Mouse (Mus musculus): ENCODE results near the gene Vat1. TPM values are rescaled to one million over a fixed set of nuclear protein-coding genes. Genes with fewer than 3 reads are reported as not detected.
"Not testable (repeated sequence)": the region's sequence is repeated elsewhere in the genome, so short reads cannot be mapped to it uniquely, and the experiment has no call there.

The Vat1 gene
- polyA plus RNA-seq, 1 experiment from 2014 or later = 69.9 TPM

DNA sequence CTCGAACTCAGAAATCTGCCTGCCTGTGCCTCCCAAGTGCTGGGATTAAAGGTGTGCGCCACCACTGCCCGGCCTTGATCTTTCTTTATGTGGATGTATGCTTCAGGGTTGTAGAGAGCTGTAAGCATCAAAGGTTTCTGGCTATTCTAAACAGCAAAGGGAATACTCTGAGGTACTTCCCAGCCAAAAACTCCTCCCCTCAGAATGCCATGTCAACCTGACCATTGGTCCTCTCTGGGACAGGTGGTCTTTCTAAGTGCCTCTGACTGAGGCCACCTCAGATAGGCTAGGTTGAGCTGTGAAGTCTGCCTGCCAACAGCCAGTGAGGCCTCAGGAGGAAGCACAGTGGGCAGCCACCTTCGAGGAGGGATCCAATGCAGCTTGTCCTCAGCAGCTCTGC, 17.1 kb downstream of the Vat1 start:
- no peak for ATAC-seq
- whole genome bisulfite sequencing = 71% methylated on average over 4 of the region's 4 CpGs
- peak overlapping the region; percentile 53 for H3K4me3 ChIP-seq (ENCODE audit: low read length)
- peaks cover 9% of the 10 kb centered on the region for H3K36me3 ChIP-seq (ENCODE audit: control insufficient read depth, insufficient read depth, low read length)
- no peaks in the 10 kb centered on the region for H3K9me3 ChIP-seq (ENCODE audit: control insufficient read depth, low read length)
- H3K27me3 ChIP-seq (replicated peaks; ENCODE audit: control insufficient read depth, insufficient read depth, low read length) = no peaks in the 10 kb centered on the region
- peaks cover 23% of the 10 kb centered on the region for H3K4me1 ChIP-seq (ENCODE audit: control insufficient read depth, insufficient read depth, low read length)
- peak overlapping the region; percentile 51 for H3K4me2 ChIP-seq (ENCODE audit: low read depth, low read length)
- H3K9ac ChIP-seq (ENCODE audit: low read depth, low read length) = peak overlapping the region; percentile 64
- peak overlapping the region; percentile 55 for H3K27ac ChIP-seq (ENCODE audit: low read length)

DNA sequence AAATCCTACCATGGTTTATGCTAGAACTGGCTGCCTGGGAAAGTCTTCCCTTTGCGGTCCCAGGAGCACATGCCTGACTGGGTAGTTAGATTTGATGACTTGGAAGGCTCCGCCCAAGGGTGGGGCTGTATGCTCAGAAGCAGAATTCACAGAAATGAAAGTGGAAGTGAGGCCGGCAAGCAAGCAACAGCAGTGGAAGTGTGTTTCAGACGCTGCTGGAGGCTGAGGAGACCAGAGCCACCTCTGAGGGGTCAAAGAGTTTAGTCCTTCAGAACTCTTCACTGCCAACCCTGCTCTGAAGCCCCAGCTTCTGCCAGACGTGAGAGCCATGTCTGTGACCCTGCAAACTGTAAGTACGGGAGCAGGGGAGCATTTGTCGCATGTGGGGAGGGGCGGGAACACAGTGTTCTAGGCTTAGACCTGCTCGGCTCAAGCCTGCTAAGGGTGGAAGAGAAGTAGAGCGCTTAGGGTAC, 17.7 kb downstream of the Vat1 start, which contains the start of gene Ifi35:
TSS of gene Ifi35 (plus strand) at position 134 of the 473 bp plus-strand sequence.
- H3K27me3 ChIP-seq (replicated peaks; ENCODE audit: control insufficient read depth, insufficient read depth, low read length) = no peaks in the 10 kb centered on the region
- peak within 1 kb of the TSS; percentile 53 for H3K4me3 ChIP-seq (ENCODE audit: low read length)
- H3K9me3 ChIP-seq (ENCODE audit: control insufficient read depth, low read length) = no peaks in the 10 kb centered on the region
- ATAC-seq = peak; percentile 83
- H3K4me1 ChIP-seq (ENCODE audit: control insufficient read depth, insufficient read depth, low read length) = peaks cover 29% of the 10 kb centered on the region
- peak within 1 kb of the TSS; percentile 64 for H3K9ac ChIP-seq (ENCODE audit: low read depth, low read length)
- WGBS = 16% methylated on average over 10 of the region's 10 CpGs
- peaks cover 13% of the 10 kb centered on the region for H3K36me3 ChIP-seq (ENCODE audit: control insufficient read depth, insufficient read depth, low read length)
- H3K4me2 ChIP-seq (ENCODE audit: low read depth, low read length) = peak within 1 kb of the TSS; percentile 51
- peak within 1 kb of the TSS; percentile 55 for H3K27ac ChIP-seq (ENCODE audit: low read length)

DNA sequence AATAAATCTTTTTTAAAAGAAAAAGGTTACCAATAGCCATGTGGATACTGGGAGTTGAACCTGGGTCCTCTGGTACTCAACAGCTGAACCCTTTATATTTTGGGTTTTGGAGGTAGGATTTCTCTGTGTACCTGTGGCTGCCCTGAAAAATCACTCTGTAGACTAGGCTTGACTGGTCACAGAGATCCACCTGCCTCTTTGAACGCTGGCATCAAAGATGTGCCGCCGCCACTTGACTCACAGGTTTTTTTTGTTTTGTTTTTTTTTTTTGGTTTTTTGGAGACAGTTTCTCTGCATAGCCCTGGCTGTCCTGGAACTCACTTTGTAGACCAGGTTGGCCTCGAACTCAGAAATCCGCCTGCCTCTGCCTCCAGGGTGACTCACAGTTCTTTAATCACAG, 18.2 kb downstream of the Vat1 start:
- Histone ChIP-seq H3K4me1 (ENCODE audit: control insufficient read depth, insufficient read depth, low read length) (peaks cover 30% of the 10 kb centered on the region), H3K4me2 (ENCODE audit: low read depth, low read length) (peak overlapping the region; percentile 51; the same call in 1 of the 2 replicates), H3K9ac (ENCODE audit: low read depth, low read length) (0 out of 2 replicates have a peak overlapping the region, but pooled peaks have one; percentile 64), H3K4me3 (ENCODE audit: low read length) (peak overlapping the region; percentile 53; the same call in 1 of the 2 replicates), H3K27me3 (replicated peaks; ENCODE audit: control insufficient read depth, insufficient read depth, low read length) (no peaks in the 10 kb centered on the region), H3K36me3 (ENCODE audit: control insufficient read depth, insufficient read depth, low read length) (peaks cover 13% of the 10 kb centered on the region), H3K27ac (ENCODE audit: low read length) (peak overlapping the region; percentile 55), H3K9me3 (ENCODE audit: control insufficient read depth, low read length) (no peaks in the 10 kb centered on the region)
- ATAC-seq = no peak
- 85% methylated on average over 5 of the region's 5 CpGs for WGBS

DNA sequence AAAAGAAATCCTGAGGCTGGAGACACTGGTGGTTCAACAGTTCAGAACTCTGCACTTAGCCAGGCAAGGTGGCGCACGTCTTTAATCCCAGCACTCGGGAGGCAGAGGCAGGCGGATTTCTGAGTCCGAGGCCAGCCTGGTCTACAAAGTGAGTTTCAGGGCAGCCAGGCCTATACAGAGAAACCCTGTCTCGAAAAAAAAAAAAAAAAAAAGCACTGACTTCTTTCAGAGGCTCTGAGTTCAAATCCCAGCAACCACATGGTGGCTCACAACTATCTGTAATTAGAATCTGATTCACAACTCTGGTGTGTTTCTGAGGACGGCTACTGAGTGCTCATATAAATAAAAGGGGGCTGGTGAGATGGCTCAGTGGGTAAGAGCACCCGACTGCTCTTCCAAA, 19.2 kb downstream of the Vat1 start:
- ATAC-seq; H3K4me2 ChIP-seq (ENCODE audit: low read depth, low read length); H3K27me3 ChIP-seq (replicated peaks; ENCODE audit: control insufficient read depth, insufficient read depth, low read length); H3K4me3 ChIP-seq (ENCODE audit: low read length); H3K9ac ChIP-seq (ENCODE audit: low read depth, low read length); H3K9me3 ChIP-seq (ENCODE audit: control insufficient read depth, low read length); H3K27ac ChIP-seq (ENCODE audit: low read length): not testable (repeated sequence)
- Histone ChIP-seq H3K4me1 (ENCODE audit: control insufficient read depth, insufficient read depth, low read length) (peaks cover 27% of the 10 kb centered on the region), H3K36me3 (ENCODE audit: control insufficient read depth, insufficient read depth, low read length) (peaks cover 13% of the 10 kb centered on the region)
- WGBS = 91% methylated on average over 8 of the region's 8 CpGs

DNA sequence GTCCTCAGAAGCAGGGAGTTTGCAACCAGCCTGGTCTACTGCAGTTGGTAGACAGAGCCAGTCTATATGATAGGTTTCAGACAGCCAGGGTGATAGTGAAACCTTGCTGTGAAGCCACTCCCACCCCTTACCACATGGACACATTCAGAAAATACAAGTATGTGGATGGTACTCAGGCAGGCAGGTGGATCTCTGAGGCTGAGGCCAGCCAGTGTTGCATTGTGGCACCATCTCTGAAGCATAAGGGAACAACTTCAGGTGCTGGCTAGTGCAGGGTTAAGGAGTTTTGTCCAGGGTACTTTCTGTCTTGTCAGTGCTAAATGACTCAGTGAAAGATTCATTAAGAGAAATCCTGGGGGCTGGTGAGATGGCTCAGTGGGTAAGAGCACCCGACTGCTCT, 19.7 kb downstream of the Vat1 start:
- ATAC-seq = no peak
- H3K36me3 ChIP-seq (ENCODE audit: control insufficient read depth, insufficient read depth, low read length) = peaks cover 13% of the 10 kb centered on the region
- WGBS = 69% methylated on average over 1 of the region's 1 CpGs
- H3K4me3 ChIP-seq (ENCODE audit: low read length) = no peak overlapping the region
- H3K9ac ChIP-seq (ENCODE audit: low read depth, low read length) = no peak overlapping the region
- H3K4me1 ChIP-seq (ENCODE audit: control insufficient read depth, insufficient read depth, low read length) = peaks cover 25% of the 10 kb centered on the region
- H3K27ac ChIP-seq (ENCODE audit: low read length) = no peak overlapping the region
- H3K27me3 ChIP-seq (replicated peaks; ENCODE audit: control insufficient read depth, insufficient read depth, low read length) = no peaks in the 10 kb centered on the region
- no peaks in the 10 kb centered on the region for H3K9me3 ChIP-seq (ENCODE audit: control insufficient read depth, low read length)
- no peak overlapping the region for H3K4me2 ChIP-seq (ENCODE audit: low read depth, low read length)

DNA sequence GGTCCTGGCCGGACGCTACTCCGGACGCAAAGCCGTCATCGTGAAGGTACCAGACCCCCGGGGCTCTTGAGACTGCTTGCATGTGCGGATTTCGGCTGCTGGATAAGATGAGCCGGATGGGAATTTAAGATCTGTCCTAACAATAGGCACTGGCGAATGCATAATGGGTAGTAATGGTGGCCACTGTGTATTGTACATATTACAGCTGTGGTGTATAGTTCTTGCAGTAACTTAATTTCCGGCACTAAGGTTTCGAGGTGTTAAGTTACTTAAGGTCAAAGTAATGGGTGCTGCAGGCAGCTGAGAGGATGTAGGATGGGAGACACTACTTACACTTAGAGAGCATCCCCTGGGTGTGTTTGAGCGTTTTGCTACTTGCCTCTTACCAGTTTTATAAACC, 23.3 kb downstream of the Vat1 start:
- Histone ChIP-seq H3K4me2 (ENCODE audit: low read depth, low read length) (peak overlapping the region; percentile 76), H3K4me1 (ENCODE audit: control insufficient read depth, insufficient read depth, low read length) (peaks cover 17% of the 10 kb centered on the region), H3K4me3 (ENCODE audit: low read length) (peak overlapping the region; percentile 83), H3K9me3 (ENCODE audit: control insufficient read depth, low read length) (no peaks in the 10 kb centered on the region), H3K27ac (ENCODE audit: low read length) (peak overlapping the region; percentile 85), H3K36me3 (ENCODE audit: control insufficient read depth, insufficient read depth, low read length) (peaks cover 13% of the 10 kb centered on the region), H3K27me3 (replicated peaks; ENCODE audit: control insufficient read depth, insufficient read depth, low read length) (no peaks in the 10 kb centered on the region), H3K9ac (ENCODE audit: low read depth, low read length) (peak overlapping the region; percentile 90)
- no peak for ATAC-seq
- WGBS = under 1% methylated on average over 14 of the region's 14 CpGs

DNA sequence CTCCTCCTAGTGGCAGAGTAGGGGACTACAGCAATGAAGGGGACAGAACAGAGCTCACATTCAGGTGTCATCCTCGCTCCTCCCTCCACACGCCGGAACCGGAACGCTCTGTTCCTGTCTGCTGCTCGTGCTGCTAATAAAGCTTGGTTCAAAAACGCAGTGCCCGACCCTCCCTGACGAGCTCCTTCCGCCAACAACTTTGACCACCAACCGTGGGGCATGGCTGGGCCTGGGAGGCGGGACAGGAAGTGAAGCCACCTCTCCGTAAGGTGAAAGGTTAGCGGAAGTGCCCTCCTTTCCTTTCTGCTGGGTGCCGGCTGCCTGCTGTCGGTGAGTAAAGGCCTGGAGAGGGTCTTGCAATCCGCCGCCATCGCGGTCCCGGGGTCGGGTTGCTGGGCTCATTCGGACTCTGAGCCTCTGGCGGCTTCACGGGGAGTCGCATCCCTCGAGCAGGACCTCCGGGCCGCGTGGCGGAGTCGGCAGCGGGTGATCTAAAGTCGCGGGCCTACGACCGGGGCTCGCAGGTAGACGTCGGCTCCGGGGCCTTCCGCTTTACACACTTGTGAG, 23.8 kb downstream of the Vat1 start, which contains the start of gene Rpl27:
TSS of gene Rpl27 (plus strand) at position 172 of the 567 bp plus-strand sequence.
- peak within 1 kb of the TSS; percentile 90 for H3K9ac ChIP-seq (ENCODE audit: low read depth, low read length)
- H3K27ac ChIP-seq (ENCODE audit: low read length) = peak within 1 kb of the TSS; percentile 85
- WGBS = under 1% methylated on average over 42 of the region's 42 CpGs
- H3K36me3 ChIP-seq (ENCODE audit: control insufficient read depth, insufficient read depth, low read length) = peaks cover 13% of the 10 kb centered on the region
- H3K9me3 ChIP-seq (ENCODE audit: control insufficient read depth, low read length) = no peaks in the 10 kb centered on the region
- H3K4me1 ChIP-seq (ENCODE audit: control insufficient read depth, insufficient read depth, low read length) = peaks cover 17% of the 10 kb centered on the region
- ATAC-seq = peak; percentile 98
- H3K27me3 ChIP-seq (replicated peaks; ENCODE audit: control insufficient read depth, insufficient read depth, low read length) = no peaks in the 10 kb centered on the region
- H3K4me2 ChIP-seq (ENCODE audit: low read depth, low read length) = peak within 1 kb of the TSS; percentile 76
- H3K4me3 ChIP-seq (ENCODE audit: low read length) = peak within 1 kb of the TSS; percentile 83

DNA sequence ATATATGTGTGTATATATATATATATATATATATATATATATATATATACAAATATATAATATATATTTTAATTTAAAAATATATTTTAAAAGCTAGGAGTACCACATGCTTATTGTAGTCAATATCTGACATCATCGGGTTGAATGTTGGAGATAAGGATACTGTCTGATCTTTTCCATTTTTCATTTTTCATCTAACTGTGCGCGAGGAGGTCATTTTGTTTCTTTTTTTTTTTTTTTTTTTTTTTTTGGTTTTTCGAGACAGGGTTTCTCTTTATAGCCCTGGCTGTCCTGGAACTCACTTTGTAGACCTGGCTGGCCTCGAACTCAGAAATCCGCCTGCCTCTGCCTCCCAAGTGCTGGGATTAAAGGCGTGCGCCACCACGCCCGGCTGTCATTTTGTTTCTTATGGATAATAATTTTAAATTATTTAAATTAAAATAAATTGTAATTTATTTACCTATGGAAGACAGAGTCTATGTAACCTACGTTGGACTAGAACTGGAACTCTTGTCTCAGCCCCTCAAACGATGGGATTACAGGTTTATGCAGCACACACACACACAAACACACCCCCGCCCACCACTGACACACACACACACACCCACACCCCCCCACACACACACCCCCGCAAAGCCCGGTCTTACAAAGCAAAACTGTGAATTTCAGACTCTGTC, 24.4 kb downstream of the Vat1 start:
- 33% methylated on average over 14 of the region's 15 CpGs for WGBS
- peaks cover 17% of the 10 kb centered on the region for H3K4me1 ChIP-seq (ENCODE audit: control insufficient read depth, insufficient read depth, low read length)
- H3K9me3 ChIP-seq (ENCODE audit: control insufficient read depth, low read length); H3K27me3 ChIP-seq (replicated peaks; ENCODE audit: control insufficient read depth, insufficient read depth, low read length); H3K27ac ChIP-seq (ENCODE audit: low read length); ATAC-seq; H3K9ac ChIP-seq (ENCODE audit: low read depth, low read length): not testable (repeated sequence)
- peaks cover 13% of the 10 kb centered on the region for H3K36me3 ChIP-seq (ENCODE audit: control insufficient read depth, insufficient read depth, low read length)
- H3K4me2 ChIP-seq (ENCODE audit: low read depth, low read length) = peak overlapping the region; percentile 62
- peak overlapping the region; percentile 35 for H3K4me3 ChIP-seq (ENCODE audit: low read length)

DNA sequence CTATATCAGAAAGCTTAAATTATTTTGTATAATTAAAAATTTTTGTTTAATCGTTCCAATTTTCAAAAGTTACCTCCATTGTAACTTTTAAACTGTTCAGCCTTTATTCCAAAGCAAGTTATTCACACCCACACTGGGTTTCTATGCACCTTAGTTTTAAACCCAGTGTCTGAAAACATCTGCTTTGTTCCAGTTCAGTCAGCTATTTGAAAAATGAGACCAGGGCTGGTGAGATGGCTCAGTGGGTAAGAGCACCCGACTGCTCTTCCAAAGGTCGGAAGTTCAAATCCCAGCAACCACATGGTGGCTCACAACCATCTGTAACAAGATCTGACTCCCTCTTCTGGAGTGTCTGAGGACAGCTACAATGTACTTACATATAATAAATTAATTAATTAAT, 28.0 kb downstream of the Vat1 start:
- WGBS = 57% methylated on average over 3 of the region's 3 CpGs
- H3K27me3 ChIP-seq (replicated peaks; ENCODE audit: control insufficient read depth, insufficient read depth, low read length); H3K27ac ChIP-seq (ENCODE audit: low read length); H3K4me2 ChIP-seq (ENCODE audit: low read depth, low read length); H3K9me3 ChIP-seq (ENCODE audit: control insufficient read depth, low read length); H3K4me3 ChIP-seq (ENCODE audit: low read length); H3K9ac ChIP-seq (ENCODE audit: low read depth, low read length); H3K4me1 ChIP-seq (ENCODE audit: control insufficient read depth, insufficient read depth, low read length); ATAC-seq; H3K36me3 ChIP-seq (ENCODE audit: control insufficient read depth, insufficient read depth, low read length): not testable (repeated sequence)

All from intestine, embryonic 16.5 days (tissue).